Mouse (Mus musculus) midbrain, postnatal 0 days (tissue): Measurements from ENCODE around the gene Dcbld1. TPM values are rescaled to one million over a fixed set of nuclear protein-coding genes. Genes with fewer than 3 reads are reported as not detected.

Experiments
- ATAC-seq: fragments of 200-750 bp; cut with Nextera tagmentation; 2 replicates; pipeline ENCODE4 v1.8.0; 2017; ENCODE audit warnings: moderate number of reproducible peaks, mild to moderate bottlenecking, moderate TSS enrichment, moderate library complexity; ENCODE audit not compliant: low FRiP score
- DNase-seq: peaks from one replicate; pipeline ENCODE4 v3.0.0-alpha.2; 2015; ENCODE audit warnings: low spot score
- H3K27ac ChIP-seq: fragments of 300-500 bp; sonication (generic); 2 replicates; pipeline ENCODE4 v1.5.1; 2014; ENCODE audit warnings: low read depth, mild to moderate bottlenecking, low read length, mixed read lengths
- H3K27me3 ChIP-seq: fragments of 300-500 bp; sonication (generic); 2 replicates; pipeline ENCODE4 v1.6.1; 2014; ENCODE audit warnings: low read length, control low read depth, mixed read lengths; ENCODE audit not compliant: insufficient read depth
- H3K36me3 ChIP-seq: fragments of 300-500 bp; sonication (generic); 2 replicates; pipeline ENCODE4 v1.6.1; 2014; ENCODE audit warnings: low read length, control low read depth, mixed read lengths; ENCODE audit not compliant: insufficient read depth
- H3K4me1 ChIP-seq: fragments of 300-500 bp; sonication (generic); 2 replicates; pipeline ENCODE4 v1.6.1; 2014; ENCODE audit warnings: mild to moderate bottlenecking, control low read depth, antibody characterized with exemption, low read length, mixed read lengths; ENCODE audit not compliant: insufficient read depth
- H3K4me2 ChIP-seq: fragments of 300-500 bp; sonication (generic); 2 replicates; pipeline ENCODE4 v1.6.1; 2014; ENCODE audit warnings: low read depth, mild to moderate bottlenecking, low read length, mixed read lengths; ENCODE audit not compliant: poor library complexity, severe bottlenecking
- H3K4me3 ChIP-seq: fragments of 300-500 bp; sonication (generic); 2 replicates; pipeline ENCODE4 v1.5.1; 2014; ENCODE audit warnings: low read depth, mild to moderate bottlenecking, low read length, moderate library complexity
- H3K9ac ChIP-seq: fragments of 300-500 bp; sonication (generic); replicated peaks from 2 replicates; pipeline ENCODE4 v1.6.1; 2014; ENCODE audit warnings: mild to moderate bottlenecking, low read length, moderate library complexity, mixed read lengths; ENCODE audit not compliant: poor library complexity, severe bottlenecking
- H3K9me3 ChIP-seq: fragments of 300-500 bp; sonication (generic); 2 replicates; pipeline ENCODE4 v1.6.1; 2016; ENCODE audit warnings: low read length, control low read depth
- CTCF ChIP-seq: IDR thresholded peaks from 2 replicates; pipeline ENCODE4 v1.5.1; 2016; ENCODE audit warnings: antibody characterized with exemption, mild to moderate bottlenecking
- WGBS: fragments of 180-500 bp; shearing (Covaris S2); extraction: QIAGEN DNeasy Blood & Tissue Kit; methylation state at CpG from one replicate; pipeline ENCODE4 v1.1.7; 2014; 5-methylcytosine and 5-hydroxymethylcytosine counted together
- polyA plus RNA-seq: library from polyadenylated mRNA; unstranded; fragments of >200 nt; fragmentation: Nextera tagmentation; extraction: Ambion mirVana; gene quantifications from 2 replicates; pipeline ENCODE4 v1.2.1, GENCODE M21; 2015
- total RNA-seq: library from RNA; depleted of rRNA; stranded (reverse); fragments of >200 nt; gene quantifications from 2 replicates; pipeline ENCODE4 v1.2.3, GENCODE M21; 2014

Dcbld1 gene
- total and polyA plus RNA-seq, 2 experiments from 2014 or later = 11.8 to 20.5 TPM

- Histone ChIP-seq H3K4me1 (no peaks in the 10 kb centered on the region), H3K9me3 (no peaks in the 10 kb centered on the region), H3K36me3 (no peaks in the 10 kb centered on the region), H3K27ac (no peak overlapping the region), H3K4me3 (no peak overlapping the region), H3K4me2 (no peak overlapping the region), H3K27me3 (no peaks in the 10 kb centered on the region), H3K9ac (no peak overlapping the region)
- no peak for TF ChIP-seq CTCF
- ATAC-seq = no peak
- DNase-seq = no peak
- 97% methylated on average over 4 of the region's 4 CpGs for WGBS
Observed at GRCm38 (mm10) chr10:52301766-52302165, 68.3 kb downstream of the Dcbld1 start.

GRCm38 (mm10) chr10:52302271-52302670, 68.9 kb downstream of the Dcbld1 start:
- Histone ChIP-seq H3K27me3 (no peaks in the 10 kb centered on the region), H3K36me3 (no peaks in the 10 kb centered on the region)

GRCm38 (mm10) chr10:52304574-52304973, 71.2 kb downstream of the Dcbld1 start:
- no peak overlapping the region for H3K27ac ChIP-seq
- TF ChIP-seq CTCF = no peak
- H3K4me2 ChIP-seq = no peak overlapping the region
- no peaks in the 10 kb centered on the region for H3K9me3 ChIP-seq
- no peaks in the 10 kb centered on the region for H3K27me3 ChIP-seq
- H3K4me1 ChIP-seq = no peaks in the 10 kb centered on the region
- no peak overlapping the region for H3K4me3 ChIP-seq
- 81% methylated on average over 7 of the region's 7 CpGs for WGBS
- ATAC-seq (no peak), DNase-seq (peak; percentile 33)
- H3K36me3 ChIP-seq = no peaks in the 10 kb centered on the region
- no peak overlapping the region for H3K9ac ChIP-seq

More at GRCm38 (mm10) chr10:52302271-52302670, 68.9 kb downstream of the Dcbld1 start:
- H3K4me2 ChIP-seq = no peak overlapping the region
- no peak overlapping the region for H3K27ac ChIP-seq
- no peak for TF ChIP-seq CTCF
- no peaks in the 10 kb centered on the region for H3K9me3 ChIP-seq
- H3K4me3 ChIP-seq = no peak overlapping the region
- no peak overlapping the region for H3K9ac ChIP-seq
- no peaks in the 10 kb centered on the region for H3K4me1 ChIP-seq
- no peak for DNase-seq
- ATAC-seq = no peak

DNA sequence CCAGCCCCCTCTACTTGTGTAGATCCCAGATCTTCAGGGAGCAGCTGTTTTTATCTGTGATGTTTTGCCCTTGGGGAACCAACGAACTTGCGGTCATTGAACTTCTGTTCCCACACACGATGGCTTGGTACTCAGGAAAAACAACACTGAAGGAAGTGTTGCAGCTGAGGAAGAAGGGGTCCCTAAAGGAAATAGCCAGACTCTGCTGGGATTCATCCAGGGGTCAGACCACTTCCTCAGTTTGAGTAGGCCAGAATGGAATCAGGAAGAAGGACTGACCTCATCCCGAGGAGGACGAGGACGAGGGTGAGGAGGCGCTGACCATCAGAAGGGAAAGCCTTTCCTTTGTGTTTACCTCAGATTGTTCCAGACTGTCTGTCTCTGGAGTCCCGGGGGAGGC, 75.8 kb downstream of the Dcbld1 start:
- no peak for TF ChIP-seq CTCF
- ATAC-seq = no peak
- Histone ChIP-seq H3K9me3 (no peaks in the 10 kb centered on the region), H3K4me2 (no peak overlapping the region), H3K4me3 (no peak overlapping the region), H3K36me3 (no peaks in the 10 kb centered on the region), H3K27ac (no peak overlapping the region), H3K27me3 (no peaks in the 10 kb centered on the region), H3K4me1 (no peaks in the 10 kb centered on the region), H3K9ac (no peak overlapping the region)
- WGBS = 81% methylated on average over 8 of the region's 8 CpGs
- DNase-seq = no peak

GRCm38 (mm10) chr10:52319506-52320286, 86.3 kb downstream of the Dcbld1 start:
- no peaks in the 10 kb centered on the region for H3K4me1 ChIP-seq
- no peak overlapping the region for H3K4me2 ChIP-seq
- H3K9me3 ChIP-seq = no peaks in the 10 kb centered on the region
- no peak for DNase-seq
- no peak for TF ChIP-seq CTCF
- H3K27me3 ChIP-seq = no peaks in the 10 kb centered on the region
- no peak overlapping the region for H3K27ac ChIP-seq
- peaks cover 6% of the 10 kb centered on the region; the same call in 1 of the 2 replicates for H3K36me3 ChIP-seq
- ATAC-seq = no peak
- 93% methylated on average over 28 of the region's 28 CpGs for WGBS
- no peak overlapping the region for H3K9ac ChIP-seq
- H3K4me3 ChIP-seq = no peak overlapping the region

DNA sequence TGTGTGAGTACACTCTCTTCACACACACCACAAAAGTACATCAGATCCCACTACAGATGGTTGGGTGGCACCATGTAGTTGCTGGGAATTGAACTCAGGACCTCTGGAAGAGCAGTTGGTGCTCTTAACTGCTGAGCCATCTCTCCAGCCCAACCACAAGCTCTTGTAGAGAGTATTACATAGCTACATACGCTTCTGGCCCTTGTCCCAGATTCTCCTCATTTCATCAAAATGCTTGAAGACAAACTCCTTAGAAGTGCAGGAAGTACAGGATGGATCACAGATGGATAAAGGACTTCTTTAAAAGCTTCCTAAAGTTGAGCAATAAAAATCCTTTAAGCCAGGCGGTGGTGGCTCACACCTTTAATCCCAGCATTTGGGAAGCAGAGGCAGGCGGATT, 88.5 kb downstream of the Dcbld1 start:
- Histone ChIP-seq H3K27ac (no peak overlapping the region), H3K4me3 (no peak overlapping the region), H3K36me3 (peaks cover 6% of the 10 kb centered on the region; the same call in 1 of the 2 replicates), H3K4me2 (no peak overlapping the region), H3K9ac (no peak overlapping the region), H3K27me3 (no peaks in the 10 kb centered on the region), H3K9me3 (no peaks in the 10 kb centered on the region), H3K4me1 (no peaks in the 10 kb centered on the region)
- ATAC-seq = no peak
- WGBS = 93% methylated on average over 3 of the region's 3 CpGs
- no peak for DNase-seq
- TF ChIP-seq CTCF = no peak
